Mouse (Mus musculus) C2C12 (cell line): Measurements from ENCODE around the gene Col18a1.

ENCODE experiments used
- CTCF ChIP-seq: IDR thresholded peaks from one replicate; pipeline ENCODE4 v1.5.1; 2011; ENCODE audit not compliant: control insufficient read depth, insufficient read depth, insufficient read length
- MYOG ChIP-seq: IDR thresholded peaks from one replicate; pipeline ENCODE4 v1.6.1; 2011; ENCODE audit not compliant: control insufficient read depth, insufficient read length; ENCODE audit errors: extremely low read depth
- USF1 ChIP-seq: IDR thresholded peaks from one replicate; pipeline ENCODE4 v1.6.1; 2011; ENCODE audit warnings: low read depth, mild to moderate bottlenecking, control low read depth, moderate library complexity

GRCm38 (mm10) chr10:77118361-77118760 lies 48.0 kb downstream of the Col18a1 start:
- TF ChIP-seq MYOG (no peak), USF1 (no peak), CTCF (no peak)
